Mouse (Mus musculus) embryonic fibroblast, embryonic 13.5 days (primary cell): ENCODE data around the gene Olig1. TPM values are rescaled to one million over a fixed set of nuclear protein-coding genes. Genes with fewer than 3 reads are reported as not detected.

Experiments used
- H3K27ac ChIP-seq: 2 replicates; pipeline ENCODE4 v1.5.1; 2012; ENCODE audit warnings: low read length, control low read depth, inconsistent platforms; ENCODE audit not compliant: insufficient read depth
- H3K4me1 ChIP-seq: 2 replicates; pipeline ENCODE4 v1.6.1; 2011; ENCODE audit warnings: low read length; ENCODE audit not compliant: control insufficient read depth, insufficient read depth
- H3K4me3 ChIP-seq: 2 replicates; pipeline ENCODE4 v1.5.1; 2011; ENCODE audit warnings: mild to moderate bottlenecking, control low read depth, low read length; ENCODE audit not compliant: insufficient read depth
- CTCF ChIP-seq: IDR thresholded peaks from 2 replicates; pipeline ENCODE4 v1.5.1; 2011; ENCODE audit warnings: mild to moderate bottlenecking, control low read depth, low read length, moderate library complexity, borderline replicate concordance; ENCODE audit not compliant: insufficient read depth
- POLR2A ChIP-seq: IDR thresholded peaks from 2 replicates; pipeline ENCODE4 v1.6.1; 2011; ENCODE audit warnings: low read depth, mild to moderate bottlenecking, control low read depth, low read length, moderate library complexity
- polyA plus RNA-seq: library from polyadenylated mRNA; stranded (reverse); fragments of >200 nt; gene quantifications from 2 replicates; pipeline ENCODE4 v1.2.4, GENCODE M21; 2011; ENCODE audit warnings: low read depth; ENCODE audit not compliant: missing spikeins, insufficient read length

Gene Olig1
- polyA plus RNA-seq: 0.47 TPM in 1 of 2 replicates, not detected in the other

DNA sequence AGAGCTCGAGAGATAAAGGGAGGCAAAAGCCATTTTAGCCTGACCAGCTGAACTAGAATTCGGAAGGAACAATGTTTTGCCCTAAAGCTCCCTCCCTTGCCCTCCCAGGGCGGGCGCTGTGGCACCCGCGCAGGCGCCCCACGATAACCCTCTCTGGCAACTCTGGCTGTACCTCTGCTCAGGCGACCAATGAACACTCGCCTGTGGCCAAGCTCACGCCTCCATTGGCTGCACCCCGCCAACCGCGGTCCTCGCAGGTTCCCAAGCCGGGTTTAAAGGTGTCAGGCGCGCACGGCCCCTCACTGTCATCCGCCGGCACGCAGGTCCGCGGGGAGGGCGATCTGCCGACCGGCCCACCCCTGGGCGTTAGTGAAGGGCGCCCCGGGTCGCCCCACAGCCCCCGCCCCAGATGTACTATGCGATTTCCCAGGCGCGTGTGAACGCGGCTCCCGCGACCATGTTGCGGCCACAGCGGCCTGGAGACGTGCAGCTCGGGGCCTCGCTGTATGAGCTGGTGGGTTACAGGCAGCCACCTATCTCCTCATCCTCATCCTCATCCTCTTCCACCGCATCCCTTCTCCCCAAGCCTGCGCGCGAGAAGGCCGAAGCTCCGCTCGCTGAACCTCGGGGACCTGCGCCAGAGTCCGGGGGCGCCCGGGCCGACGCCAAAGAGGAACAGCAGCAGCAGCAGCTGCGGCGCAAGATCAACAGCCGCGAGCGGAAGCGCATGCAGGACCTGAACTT, at the start of gene Olig1:
Gene Olig1 (plus strand): TSS at position 305 of the 744 bp plus-strand sequence.
- H3K4me3 ChIP-seq: no peak within 1 kb of the TSS
- H3K4me1 ChIP-seq: no peaks in the 10 kb centered on the region
- no peak within 1 kb of the TSS for H3K27ac ChIP-seq
- no peak for TF ChIP-seq POLR2A
- no peak for TF ChIP-seq CTCF

DNA sequence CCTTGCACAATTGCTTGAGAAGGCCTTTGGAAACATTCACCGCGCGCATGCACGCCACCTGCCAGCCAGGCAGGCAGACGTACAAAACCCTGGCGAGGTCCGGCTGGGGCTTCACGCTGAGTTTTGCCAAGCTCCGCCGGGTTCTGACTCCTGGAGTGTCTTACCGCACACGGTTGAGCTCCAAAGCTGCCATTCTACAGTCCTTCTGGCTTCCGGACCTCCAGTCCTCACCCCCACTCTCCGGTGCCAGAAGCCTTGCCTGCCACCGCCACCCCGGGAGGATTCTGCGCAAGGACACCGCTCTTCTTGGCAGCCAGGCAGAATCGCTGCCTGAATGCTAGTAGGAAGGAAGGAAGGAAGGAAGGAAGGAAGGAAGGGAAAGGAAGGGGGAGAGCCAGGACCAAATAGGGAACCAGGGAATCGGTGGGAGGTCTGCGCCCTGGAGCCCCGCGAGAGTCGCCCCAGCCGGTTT, 47.4 kb upstream of the Olig1 start:
- no peak for TF ChIP-seq CTCF
- no peak for TF ChIP-seq POLR2A
- H3K4me1 ChIP-seq: no peaks in the 10 kb centered on the region

DNA sequence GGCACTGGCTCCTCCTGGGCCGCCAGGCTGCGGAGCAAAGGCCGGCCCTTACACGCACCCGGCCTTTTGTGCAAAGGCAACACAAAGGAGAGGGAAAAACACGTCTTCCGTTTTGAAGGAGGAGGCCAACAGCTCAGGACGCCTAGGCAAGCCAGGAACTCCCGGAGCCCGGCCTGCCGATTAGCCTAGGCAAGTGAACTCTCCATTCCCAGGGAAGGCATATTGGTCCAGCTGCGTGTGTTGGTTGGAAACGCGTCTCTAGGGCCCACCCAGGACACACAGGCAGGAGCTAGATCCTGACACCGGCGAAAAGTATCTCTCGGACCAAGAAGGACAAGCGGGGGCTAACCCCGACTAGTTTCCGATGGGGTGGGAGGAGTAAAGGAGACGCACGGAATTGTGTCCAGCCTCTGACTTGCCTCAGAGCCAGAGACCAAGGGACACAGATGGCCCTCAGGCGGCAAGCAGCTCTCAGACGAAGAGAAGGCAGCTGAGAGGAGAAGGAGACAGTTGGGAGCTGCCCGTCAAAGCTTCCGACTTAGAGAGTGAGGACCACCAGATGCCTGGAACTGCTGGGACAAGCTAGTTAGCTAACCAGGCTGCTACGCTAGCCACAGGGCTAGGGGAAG, 46.8 kb upstream of the Olig1 start:
- Histone ChIP-seq H3K27ac (no peak overlapping the region), H3K4me3 (no peak overlapping the region), H3K4me1 (no peaks in the 10 kb centered on the region)
- TF ChIP-seq POLR2A (no peak), CTCF (no peak)

More for the DNA sequence above, 47.4 kb upstream of the Olig1 start:
- no peak overlapping the region for H3K4me3 ChIP-seq
- no peak overlapping the region for H3K27ac ChIP-seq

DNA sequence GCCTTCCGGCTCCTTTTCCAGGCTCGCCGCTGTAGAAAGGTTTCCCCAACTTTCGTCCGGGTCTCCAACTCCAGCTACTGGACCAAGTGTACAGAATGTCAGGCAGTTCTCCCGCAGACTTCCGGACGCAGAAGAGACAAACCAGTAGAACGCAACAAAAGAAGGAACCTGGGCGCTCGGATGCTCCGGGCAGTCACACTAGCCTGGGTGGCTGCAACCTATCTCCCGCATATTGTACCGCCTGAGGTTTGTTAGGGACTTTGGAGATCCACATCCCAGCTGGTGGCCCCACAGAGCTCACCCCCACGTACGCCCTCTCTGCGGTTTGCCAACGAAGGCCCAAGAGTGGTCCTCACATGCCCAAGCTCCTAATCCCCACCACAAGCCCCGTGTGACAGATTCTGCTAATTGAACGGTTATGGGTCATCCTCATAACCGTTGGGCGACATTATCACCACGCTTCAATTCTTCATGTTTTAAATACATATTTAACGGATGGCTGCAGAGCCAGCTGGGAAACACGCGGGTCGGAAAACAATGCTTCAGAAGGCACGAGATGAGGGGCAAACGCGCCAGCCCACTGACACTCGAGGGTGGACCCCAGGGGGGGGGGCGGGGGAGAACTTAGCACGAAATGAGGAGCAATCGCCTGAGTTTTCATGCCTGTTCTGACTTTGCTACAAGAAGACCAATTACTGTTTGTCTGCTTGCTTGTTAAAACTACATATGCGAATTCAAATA, 46.1 kb upstream of the Olig1 start:
- no peaks in the 10 kb centered on the region for H3K4me1 ChIP-seq
- no peak overlapping the region for H3K27ac ChIP-seq
- no peak overlapping the region for H3K4me3 ChIP-seq
- TF ChIP-seq POLR2A: no peak
- no peak for TF ChIP-seq CTCF

DNA sequence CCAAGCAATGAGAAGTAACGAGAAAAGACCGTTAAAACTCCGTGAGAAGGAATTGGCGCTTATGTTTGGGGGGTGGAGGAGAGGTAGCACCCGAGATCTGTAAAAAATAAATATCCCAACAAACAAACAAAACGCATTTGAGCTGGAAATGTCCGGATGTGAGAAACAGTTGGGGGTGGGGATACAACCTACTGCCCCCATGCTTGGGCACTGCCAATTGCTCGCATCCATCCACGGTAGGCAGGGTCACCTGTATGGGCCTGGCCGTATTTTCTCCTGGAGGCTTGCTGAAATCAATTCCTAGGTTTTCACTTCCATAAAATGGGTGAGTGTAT, 45.5 kb upstream of the Olig1 start:
- Histone ChIP-seq H3K27ac (no peak overlapping the region), H3K4me3 (no peak overlapping the region), H3K4me1 (no peaks in the 10 kb centered on the region)
- TF ChIP-seq CTCF: no peak
- TF ChIP-seq POLR2A: no peak

DNA sequence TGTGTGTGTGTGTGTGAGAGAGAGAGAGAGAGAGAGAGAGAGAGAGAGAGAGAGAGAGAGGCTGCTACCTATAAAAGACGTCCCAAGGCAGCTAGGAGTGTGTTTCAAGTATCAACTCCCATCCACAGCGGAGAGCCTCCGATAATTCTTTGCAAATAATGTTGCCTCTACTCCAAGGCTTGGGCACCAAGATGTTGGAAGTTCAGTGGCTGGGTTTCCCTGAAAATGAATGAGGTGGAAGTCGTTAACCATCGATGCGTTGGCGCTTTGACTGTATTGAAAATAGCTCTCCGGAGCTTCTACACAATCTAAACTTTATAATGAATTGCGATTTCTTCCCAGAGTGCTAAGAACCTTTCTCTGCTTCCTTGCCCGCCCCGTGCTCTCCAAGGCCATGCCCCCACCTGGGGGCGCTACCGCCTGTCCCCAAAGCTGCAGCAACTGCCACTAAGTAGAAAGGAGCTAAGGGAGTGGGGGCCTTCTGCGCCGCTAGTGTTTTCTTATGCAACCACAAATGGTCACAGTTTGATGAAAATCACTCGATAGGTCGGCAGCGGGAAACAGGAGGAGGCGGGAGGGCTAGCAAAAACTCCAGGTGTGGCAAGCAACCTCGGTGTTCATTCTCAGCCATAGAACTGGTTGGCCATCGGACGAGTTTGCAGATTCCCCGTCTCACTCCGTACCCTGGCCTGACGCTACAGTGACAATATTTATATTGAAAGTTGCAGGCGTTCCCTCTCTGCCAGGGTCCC, 44.9 kb upstream of the Olig1 start:
- Histone ChIP-seq H3K27ac (no peak overlapping the region), H3K4me3 (no peak overlapping the region), H3K4me1 (no peaks in the 10 kb centered on the region)
- TF ChIP-seq POLR2A (no peak), CTCF (no peak)

DNA sequence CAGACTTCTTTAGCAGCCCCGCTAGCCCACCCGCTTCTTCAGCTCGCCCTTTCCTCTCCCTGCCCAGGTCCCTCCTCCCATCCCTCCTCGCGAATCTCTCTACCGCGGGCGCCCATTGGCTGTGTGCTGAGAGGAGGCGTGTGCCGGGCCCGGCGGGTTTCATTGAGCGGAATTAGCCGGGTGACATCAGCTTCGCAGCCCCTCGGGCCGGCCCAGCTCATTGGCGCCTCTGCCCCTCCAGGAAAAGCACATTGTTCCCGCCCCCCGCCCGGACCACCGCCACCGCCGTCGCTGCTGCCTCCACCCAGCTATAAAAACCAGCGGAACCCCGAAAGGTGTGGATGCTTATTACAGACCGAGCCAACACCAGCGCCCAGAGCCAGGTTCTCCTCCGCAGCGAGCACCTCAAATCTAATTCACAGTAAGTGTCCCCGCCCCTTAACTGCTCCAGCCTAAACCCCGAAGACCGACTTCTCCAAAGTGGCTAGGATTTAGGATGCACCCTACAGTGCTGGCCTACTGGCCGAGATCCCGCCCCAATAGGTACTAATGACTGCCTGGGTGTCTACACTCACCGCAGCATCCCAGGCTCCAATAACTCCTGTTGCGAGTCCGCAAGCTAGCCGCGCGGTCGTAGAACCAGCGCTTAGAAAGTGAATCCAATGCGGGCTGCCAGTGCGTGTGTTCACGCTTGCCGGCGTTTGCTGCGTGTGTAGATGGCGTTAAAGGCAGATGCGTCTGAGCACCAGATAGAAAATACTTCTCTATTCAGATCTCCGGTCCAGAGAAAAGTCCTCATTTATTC, 44.1 kb upstream of the Olig1 start, which contains the start of gene Olig2:
Gene Olig2 (plus strand): TSS at position 225 of the 805 bp plus-strand sequence.
- no peak for TF ChIP-seq CTCF
- no peak for TF ChIP-seq POLR2A
- Histone ChIP-seq H3K27ac (no peak within 1 kb of the TSS), H3K4me1 (no peaks in the 10 kb centered on the region), H3K4me3 (no peak within 1 kb of the TSS)

DNA sequence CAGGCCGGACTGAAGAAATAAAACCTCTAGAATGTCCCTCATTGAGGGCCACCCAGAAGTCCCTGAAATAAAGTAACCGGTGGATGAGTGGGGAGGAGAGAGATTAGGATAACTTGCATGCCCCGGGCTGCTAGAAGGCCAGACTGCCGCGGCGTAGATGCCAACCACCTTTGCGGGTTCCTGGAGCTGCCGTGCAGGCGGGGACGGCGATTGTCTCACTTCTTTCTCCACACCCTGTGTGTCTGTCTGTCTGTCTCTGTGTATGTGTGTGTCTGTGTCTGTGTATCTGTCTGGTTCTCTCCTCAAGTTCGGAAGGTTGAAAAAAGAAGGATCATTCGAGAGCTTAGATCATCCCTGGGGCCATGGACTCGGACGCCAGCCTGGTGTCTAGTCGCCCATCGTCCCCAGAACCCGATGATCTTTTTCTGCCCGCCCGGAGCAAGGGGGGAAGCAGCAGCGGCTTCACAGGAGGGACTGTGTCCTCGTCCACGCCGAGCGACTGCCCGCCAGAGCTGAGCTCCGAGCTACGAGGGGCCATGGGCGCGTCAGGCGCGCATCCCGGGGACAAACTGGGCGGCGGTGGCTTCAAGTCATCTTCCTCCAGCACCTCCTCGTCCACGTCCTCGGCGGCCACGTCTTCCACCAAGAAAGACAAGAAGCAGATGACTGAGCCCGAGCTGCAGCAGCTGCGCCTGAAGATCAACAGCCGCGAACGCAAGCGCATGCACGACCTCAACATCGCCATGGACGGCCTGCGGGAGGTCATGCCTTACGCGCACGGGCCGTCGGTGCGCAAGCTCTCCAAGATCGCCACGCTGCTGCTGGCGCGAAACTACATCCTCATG, 43.3 kb upstream of the Olig1 start:
- no peaks in the 10 kb centered on the region for H3K4me1 ChIP-seq
- TF ChIP-seq POLR2A: no peak
- TF ChIP-seq CTCF: no peak
- no peak overlapping the region for H3K4me3 ChIP-seq
- H3K27ac ChIP-seq: no peak overlapping the region
